Mouse (Mus musculus): ENCODE results near the gene Pds5b. TPM values are rescaled to one million over a fixed set of nuclear protein-coding genes. Genes with fewer than 3 reads are reported as not detected.
"Not testable (repeated sequence)": the region's sequence is repeated elsewhere in the genome, so short reads cannot be mapped to it uniquely, and the experiment has no call there.

Gene Pds5b
- polyA plus RNA-seq, 1 experiment from 2014 or later = 46.8 TPM

GRCm38 (mm10) chr5:150664794-150665131 is 8.8 kb upstream of the Pds5b start:
- ATAC-seq (ENCODE audit: insufficient number of reproducible peaks, insufficient read depth, low FRiP score, low TSS enrichment) = no peak
- 1% methylated on average over 10 of the region's 10 CpGs for WGBS
- H3K9ac ChIP-seq = peak overlapping the region; percentile 89
- no peaks in the 10 kb centered on the region for H3K27me3 ChIP-seq
- peaks cover 15% of the 10 kb centered on the region for H3K36me3 ChIP-seq
- no peaks in the 10 kb centered on the region; the same call in none of the 2 replicates for H3K4me1 ChIP-seq
- H3K9me3 ChIP-seq = no peaks in the 10 kb centered on the region
- peak overlapping the region; percentile 98 for H3K27ac ChIP-seq
- H3K4me2 ChIP-seq (replicated peaks) = peak overlapping the region; percentile 83
- peak overlapping the region; percentile 93 for H3K4me3 ChIP-seq

GRCm38 (mm10) chr5:150665132-150665954 is 8.2 kb upstream of the Pds5b start:
- no peaks in the 10 kb centered on the region for H3K9me3 ChIP-seq
- WGBS = under 1% methylated on average over 52 of the region's 52 CpGs
- H3K9ac ChIP-seq = peak overlapping the region; percentile 89
- H3K4me1 ChIP-seq = no peaks in the 10 kb centered on the region; the same call in none of the 2 replicates
- no peaks in the 10 kb centered on the region for H3K27me3 ChIP-seq
- H3K36me3 ChIP-seq = peaks cover 15% of the 10 kb centered on the region
- peak overlapping the region; percentile 83 for H3K4me2 ChIP-seq (replicated peaks)
- H3K4me3 ChIP-seq = peak overlapping the region; percentile 93
- ATAC-seq (ENCODE audit: insufficient number of reproducible peaks, insufficient read depth, low FRiP score, low TSS enrichment) = peak; percentile 100
- H3K27ac ChIP-seq = peak overlapping the region; percentile 98

GRCm38 (mm10) chr5:150666133-150666739 is 7.3 kb upstream of the Pds5b start, which contains the start of gene N4bp2l2:
Gene N4bp2l2, minus strand, starts transcription at chr5:150666183.
- Histone ChIP-seq H3K9ac (peak within 1 kb of the TSS; percentile 89), H3K4me3 (peak within 1 kb of the TSS; percentile 93)
- 89% methylated on average over 9 of the region's 9 CpGs for WGBS

GRCm38 (mm10) chr5:150668731-150669130 is 4.8 kb upstream of the Pds5b start:
- no peak overlapping the region for H3K27ac ChIP-seq
- H3K4me2 ChIP-seq (replicated peaks) = no peak overlapping the region
- H3K9me3 ChIP-seq = no peaks in the 10 kb centered on the region
- H3K27me3 ChIP-seq = no peaks in the 10 kb centered on the region
- no peak overlapping the region for H3K4me3 ChIP-seq
- no peaks in the 10 kb centered on the region for H3K4me1 ChIP-seq
- no peak for ATAC-seq (ENCODE audit: insufficient number of reproducible peaks, insufficient read depth, low FRiP score, low TSS enrichment)
- H3K36me3 ChIP-seq = no peaks in the 10 kb centered on the region
- WGBS = 55% methylated on average over 4 of the region's 4 CpGs
- H3K9ac ChIP-seq = no peak overlapping the region

More at GRCm38 (mm10) chr5:150666133-150666739, 7.3 kb upstream of the Pds5b start, which contains the start of gene N4bp2l2:
- not testable (repeated sequence) for H3K27me3 ChIP-seq; H3K4me1 ChIP-seq; H3K9me3 ChIP-seq; ATAC-seq (ENCODE audit: insufficient number of reproducible peaks, insufficient read depth, low FRiP score, low TSS enrichment)
- H3K27ac ChIP-seq = peak within 1 kb of the TSS; percentile 98
- H3K36me3 ChIP-seq = peaks cover 11% of the 10 kb centered on the region
- H3K4me2 ChIP-seq (replicated peaks) = peak within 1 kb of the TSS; percentile 83

- Histone ChIP-seq H3K27me3 (no peaks in the 10 kb centered on the region), H3K36me3 (no peaks in the 10 kb centered on the region), H3K27ac (no peak overlapping the region), H3K4me2 (replicated peaks) (no peak overlapping the region), H3K4me1 (peaks cover 11% of the 10 kb centered on the region), H3K9me3 (no peaks in the 10 kb centered on the region), H3K9ac (no peak overlapping the region), H3K4me3 (no peak overlapping the region)
- WGBS = 90% methylated on average over 7 of the region's 7 CpGs
- no peak for ATAC-seq (ENCODE audit: insufficient number of reproducible peaks, insufficient read depth, low FRiP score, low TSS enrichment)
These were observed 1.2 kb upstream of the Pds5b start for GRCm38 (mm10) chr5:150672343-150672742.

- Histone ChIP-seq H3K4me3 (peak overlapping the region; percentile 92), H3K36me3 (no peaks in the 10 kb centered on the region), H3K4me1 (peaks cover 11% of the 10 kb centered on the region), H3K27me3 (no peaks in the 10 kb centered on the region), H3K4me2 (replicated peaks) (peak overlapping the region; percentile 53), H3K27ac (peak overlapping the region; percentile 98), H3K9me3 (no peaks in the 10 kb centered on the region), H3K9ac (peak overlapping the region; percentile 94)
- ATAC-seq (ENCODE audit: insufficient number of reproducible peaks, insufficient read depth, low FRiP score, low TSS enrichment) = peak; percentile 58; the same call in 1 of the 2 replicates
- under 1% methylated on average over 50 of the region's 91 CpGs for WGBS
These were observed 512 bp downstream of the Pds5b start for GRCm38 (mm10) chr5:150673880-150674621.

- ATAC-seq (ENCODE audit: insufficient number of reproducible peaks, insufficient read depth, low FRiP score, low TSS enrichment) = no peak
- Histone ChIP-seq H3K27ac (no peak overlapping the region), H3K4me2 (replicated peaks) (peak overlapping the region; percentile 53), H3K4me1 (peaks cover 11% of the 10 kb centered on the region), H3K9me3 (no peaks in the 10 kb centered on the region), H3K9ac (peak overlapping the region; percentile 94), H3K4me3 (peak overlapping the region; percentile 92), H3K27me3 (no peaks in the 10 kb centered on the region), H3K36me3 (no peaks in the 10 kb centered on the region)
- 52% methylated on average over 6 of the region's 6 CpGs for WGBS
These were observed 1.3 kb downstream of the Pds5b start for GRCm38 (mm10) chr5:150674866-150675265.

GRCm38 (mm10) chr5:150682862-150683261 is 9.3 kb downstream of the Pds5b start:
- WGBS = 94% methylated on average over 6 of the region's 6 CpGs
- not testable (repeated sequence) for H3K27me3 ChIP-seq; H3K4me2 ChIP-seq (replicated peaks); H3K4me1 ChIP-seq; H3K27ac ChIP-seq; H3K4me3 ChIP-seq; H3K36me3 ChIP-seq; H3K9ac ChIP-seq; ATAC-seq (ENCODE audit: insufficient number of reproducible peaks, insufficient read depth, low FRiP score, low TSS enrichment); H3K9me3 ChIP-seq

GRCm38 (mm10) chr5:150690685-150691084 is 17.1 kb downstream of the Pds5b start:
- H3K4me2 ChIP-seq (replicated peaks) = no peak overlapping the region
- no peak overlapping the region for H3K9ac ChIP-seq
- no peak for ATAC-seq (ENCODE audit: insufficient number of reproducible peaks, insufficient read depth, low FRiP score, low TSS enrichment)

GRCm38 (mm10) chr5:150693277-150693676 is 19.7 kb downstream of the Pds5b start:
- Histone ChIP-seq H3K9ac (no peak overlapping the region), H3K4me3 (no peak overlapping the region), H3K36me3 (peaks cover 11% of the 10 kb centered on the region), H3K4me1 (no peaks in the 10 kb centered on the region), H3K9me3 (peaks cover 10% of the 10 kb centered on the region; the same call in 1 of the 2 replicates), H3K27ac (no peak overlapping the region), H3K4me2 (replicated peaks) (no peak overlapping the region), H3K27me3 (no peaks in the 10 kb centered on the region)
- 93% methylated on average over 2 of the region's 2 CpGs for WGBS
- ATAC-seq (ENCODE audit: insufficient number of reproducible peaks, insufficient read depth, low FRiP score, low TSS enrichment) = no peak

More at GRCm38 (mm10) chr5:150690685-150691084, 17.1 kb downstream of the Pds5b start:
- Histone ChIP-seq H3K27ac (no peak overlapping the region), H3K27me3 (no peaks in the 10 kb centered on the region), H3K9me3 (peaks cover 6% of the 10 kb centered on the region; the same call in 1 of the 2 replicates), H3K4me3 (no peak overlapping the region), H3K4me1 (no peaks in the 10 kb centered on the region), H3K36me3 (peaks cover 8% of the 10 kb centered on the region)

- no peak overlapping the region for H3K9ac ChIP-seq
- H3K9me3 ChIP-seq = 0 out of 2 replicates have a peak, but pooled peaks cover 3% of the 10 kb centered on the region
- H3K36me3 ChIP-seq = 0 out of 2 replicates have a peak, but pooled peaks cover 4% of the 10 kb centered on the region
- WGBS = 71% methylated on average over 2 of the region's 2 CpGs
- no peaks in the 10 kb centered on the region for H3K27me3 ChIP-seq
- H3K4me1 ChIP-seq = no peaks in the 10 kb centered on the region
- no peak overlapping the region for H3K4me3 ChIP-seq
- no peak overlapping the region for H3K4me2 ChIP-seq (replicated peaks)
- no peak for ATAC-seq (ENCODE audit: insufficient number of reproducible peaks, insufficient read depth, low FRiP score, low TSS enrichment)
- no peak overlapping the region for H3K27ac ChIP-seq
These were observed 29.2 kb downstream of the Pds5b start for GRCm38 (mm10) chr5:150702714-150703113.

All from embryonic facial prominence, embryonic 12.5 days (tissue).